Mouse (Mus musculus): ENCODE data around the gene Irak2.
"Not testable (repeated sequence)": the region's sequence is repeated elsewhere in the genome, so short reads cannot be mapped to it uniquely, and the experiment has no call there.

Gene Irak2

DNA sequence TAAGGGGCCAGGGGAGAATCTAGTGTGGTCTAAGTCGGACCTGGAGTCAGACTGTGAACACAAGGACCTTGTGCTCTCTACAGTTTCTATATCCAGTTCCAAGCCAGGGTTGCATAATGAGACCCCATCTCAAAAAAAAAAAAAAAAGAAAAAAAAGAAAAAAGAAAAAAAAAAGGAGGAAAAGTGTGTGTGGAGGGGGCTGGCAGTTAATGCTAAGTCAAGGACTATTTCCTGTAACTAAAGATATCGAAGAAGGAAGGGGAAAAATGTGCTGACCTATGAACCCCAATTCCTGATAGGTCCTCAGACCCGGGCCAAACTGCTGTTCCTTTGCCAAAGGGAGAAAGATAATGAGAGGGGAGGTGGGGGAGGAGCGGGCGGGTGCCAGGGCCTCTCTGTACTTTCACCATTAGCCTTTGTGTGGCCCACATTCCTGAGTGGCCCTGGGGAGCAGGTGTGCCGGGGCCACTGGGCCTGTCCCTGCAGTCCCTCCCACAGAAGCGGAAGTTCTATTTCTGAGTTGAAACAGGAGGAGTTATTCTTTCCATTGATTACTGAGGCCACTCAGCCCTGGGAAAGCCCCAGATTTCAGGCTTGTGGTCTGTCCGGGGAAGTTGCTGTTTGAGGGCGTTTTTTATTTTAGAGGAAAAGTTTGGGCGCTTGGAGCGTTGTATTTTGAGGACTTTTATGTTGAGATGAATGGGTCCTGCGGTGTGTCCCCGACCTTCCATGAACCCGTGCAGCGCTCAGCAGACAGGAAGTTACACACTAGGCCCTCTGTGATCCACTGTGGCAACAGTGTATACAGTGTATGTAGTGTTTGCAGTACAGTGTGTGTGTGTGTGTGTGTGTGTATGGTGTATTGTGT is 30.3 kb downstream of the Irak2 start:
- peak; percentile 84 to 91 for DNase-seq (ENCODE audit: low spot score in 2 of 2)

DNA sequence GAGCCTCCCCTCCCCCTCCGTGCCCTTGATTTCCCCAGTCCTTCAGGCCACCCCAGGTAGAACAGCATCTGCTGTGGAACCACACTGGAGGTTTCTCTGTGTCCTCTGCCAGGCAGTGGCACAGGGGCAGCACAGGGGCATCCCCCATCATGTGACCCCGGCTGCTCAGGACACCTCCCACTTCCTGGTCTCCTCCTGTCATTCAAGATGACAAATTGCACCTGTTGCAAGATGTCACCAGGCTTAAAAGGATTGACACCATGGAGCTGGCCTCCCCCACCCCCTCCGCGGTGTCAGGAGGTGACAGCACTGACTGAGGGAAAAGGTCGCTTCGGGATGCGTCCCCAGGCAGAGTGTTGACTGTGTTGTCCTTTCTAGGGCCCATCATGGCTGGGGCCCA is 31.6 kb downstream of the Irak2 start:
- DNase-seq (ENCODE audit: low spot score in 2 of 2): no peak

DNA sequence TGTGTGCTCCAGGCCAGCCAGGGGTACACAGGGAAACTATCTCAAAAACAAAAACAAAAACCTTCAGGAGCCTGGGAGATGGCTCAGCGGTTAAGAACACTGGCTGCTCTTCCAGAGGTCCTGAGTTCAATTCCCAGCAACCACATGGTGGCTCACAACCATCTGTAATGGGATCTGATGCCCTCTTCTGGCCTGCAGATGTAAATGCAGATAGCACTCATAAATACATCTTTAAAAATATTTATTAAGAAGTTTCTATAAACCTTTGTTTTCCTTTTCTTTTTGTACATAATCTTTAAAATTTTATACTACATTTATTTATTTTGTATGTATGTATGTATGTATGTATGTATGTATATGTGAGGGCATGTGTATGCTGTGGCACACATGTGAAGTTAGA is 33.8 kb downstream of the Irak2 start:
- not testable (repeated sequence) for DNase-seq (ENCODE audit: low spot score in 2 of 2)

DNA sequence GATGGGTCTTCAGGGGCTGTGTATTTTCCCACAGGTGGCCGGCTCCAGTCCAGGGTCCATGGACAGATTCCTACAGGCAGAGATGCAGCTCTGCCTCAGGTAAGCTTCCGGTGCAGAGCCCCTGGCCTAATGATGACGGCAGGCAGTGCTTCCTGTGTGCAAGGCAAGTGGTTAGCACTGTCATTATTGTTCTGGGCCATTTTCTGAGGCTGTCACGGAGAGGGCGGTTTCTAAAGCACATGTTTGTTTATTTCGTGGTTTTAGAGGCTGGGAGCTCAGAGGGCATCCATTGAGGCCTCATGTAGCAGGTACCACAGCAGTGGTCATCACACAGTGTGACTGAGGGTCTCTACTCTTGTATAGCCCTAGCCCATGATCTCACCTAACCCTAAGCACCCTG is 34.7 kb downstream of the Irak2 start:
- DNase-seq (ENCODE audit: low spot score in 2 of 2): no peak

DNA sequence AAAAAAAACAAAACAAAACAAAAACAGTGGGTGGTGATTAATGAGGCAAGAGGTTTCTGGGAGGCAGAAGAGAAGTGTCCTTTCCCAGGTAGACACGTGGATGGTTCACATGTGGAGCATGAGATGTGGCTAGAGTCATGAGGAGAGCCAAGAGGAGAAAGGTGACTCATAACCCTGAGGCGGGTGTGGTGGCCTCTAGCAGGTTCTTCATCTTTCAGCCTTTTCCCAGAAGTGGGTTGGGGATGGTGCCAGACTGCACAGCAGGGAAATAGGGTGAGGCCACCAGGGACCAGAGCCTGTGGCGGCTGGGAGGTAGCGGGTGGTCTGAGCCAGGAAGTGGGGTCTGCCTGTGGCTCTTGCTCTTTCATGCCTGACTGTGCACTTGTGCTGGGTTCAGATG is 37.0 kb downstream of the Irak2 start:
- no peak for DNase-seq (ENCODE audit: low spot score in 2 of 2)

DNA sequence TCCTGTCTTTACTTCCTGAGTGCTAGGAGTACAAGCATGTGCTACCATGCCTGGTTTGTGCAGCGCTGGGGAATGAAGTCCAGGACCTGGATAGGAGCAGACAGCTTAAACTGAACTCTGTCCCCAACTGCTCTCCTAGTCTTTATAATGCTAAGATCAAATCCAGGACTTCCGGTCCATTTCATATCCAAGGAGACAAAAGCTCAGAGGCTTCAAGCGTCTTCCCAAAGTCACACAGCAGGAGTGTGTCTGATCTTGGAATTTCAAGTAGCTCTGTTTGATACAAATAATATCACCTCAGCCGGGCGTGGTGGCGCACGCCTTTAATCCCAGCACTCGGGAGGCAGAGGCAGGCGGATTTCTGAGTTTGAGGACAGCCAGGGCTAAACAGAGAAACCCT is 37.7 kb downstream of the Irak2 start:
- no peak for DNase-seq (ENCODE audit: low spot score in 2 of 2)

DNA sequence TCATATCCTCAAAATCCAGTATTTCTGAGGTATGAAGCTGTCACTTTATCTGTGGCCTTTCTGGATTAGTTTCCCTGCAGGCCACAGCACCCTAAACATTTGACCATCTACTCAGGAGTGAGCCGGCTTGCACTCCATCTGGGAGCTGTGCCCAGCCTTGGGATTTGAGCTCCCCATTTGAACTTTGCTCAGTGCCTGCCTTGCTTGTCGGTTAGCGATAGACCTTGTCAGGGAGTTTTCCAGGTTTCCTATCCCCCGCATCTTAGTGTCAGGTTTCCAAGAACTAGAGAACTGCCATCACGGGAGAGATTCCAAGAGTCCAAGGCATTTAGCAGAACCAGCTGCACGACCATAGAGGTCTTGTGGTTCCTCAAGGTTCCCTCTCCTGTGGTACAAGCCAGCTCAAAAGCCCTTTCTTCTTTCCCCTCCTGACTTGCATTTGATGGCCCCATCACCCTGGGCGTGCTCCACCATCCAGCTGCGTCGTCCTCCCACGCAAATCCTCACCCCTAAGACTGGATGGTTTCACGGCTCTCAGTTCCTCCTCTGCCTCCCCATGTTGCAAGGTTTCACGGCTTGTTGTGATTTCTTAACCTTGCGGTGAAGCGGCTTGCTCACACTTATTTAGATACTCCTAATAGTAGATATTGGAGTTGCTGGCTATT is 38.9 kb downstream of the Irak2 start:
- peak in 1 of 2 experiments; percentile 70 for DNase-seq (ENCODE audit: low spot score in 2 of 2)

DNA sequence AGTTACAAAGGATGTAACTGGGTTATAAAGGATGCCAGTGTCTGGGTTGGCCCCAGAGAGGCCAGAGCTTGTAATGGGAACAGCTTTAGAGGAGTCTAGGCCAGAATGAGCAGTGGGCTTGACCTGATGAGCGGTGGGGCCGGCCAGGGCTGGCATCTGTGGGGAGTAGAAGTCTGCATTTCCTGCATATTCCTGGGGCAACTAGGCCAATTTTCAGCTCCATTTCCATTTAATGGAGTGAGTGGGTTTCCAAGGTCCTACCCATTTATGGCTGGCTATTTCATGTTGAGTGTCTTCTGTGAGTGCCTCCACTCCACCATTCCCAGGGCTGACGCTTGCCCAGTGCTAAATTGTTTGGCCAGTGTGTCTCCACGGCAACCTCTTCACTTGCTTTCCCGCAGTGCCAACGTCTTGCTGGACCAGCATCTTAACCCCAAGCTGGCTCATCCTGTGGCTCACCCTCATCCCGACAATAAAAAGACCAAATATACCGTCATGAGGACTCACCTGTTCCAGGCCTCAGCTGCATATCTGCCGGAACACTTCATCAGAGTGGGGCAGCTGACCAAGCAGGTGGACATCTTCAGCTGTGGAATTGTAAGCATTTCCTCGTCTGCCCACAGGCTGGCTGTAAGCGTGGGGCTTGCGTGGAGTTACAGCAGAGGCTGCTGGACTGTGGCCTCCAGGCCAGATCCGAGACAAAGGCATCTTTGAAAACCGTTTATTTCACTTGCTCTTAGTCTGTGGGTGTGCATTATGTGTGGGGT is 40.2 kb downstream of the Irak2 start:
- no peak for DNase-seq (ENCODE audit: low spot score in 2 of 2)

DNA sequence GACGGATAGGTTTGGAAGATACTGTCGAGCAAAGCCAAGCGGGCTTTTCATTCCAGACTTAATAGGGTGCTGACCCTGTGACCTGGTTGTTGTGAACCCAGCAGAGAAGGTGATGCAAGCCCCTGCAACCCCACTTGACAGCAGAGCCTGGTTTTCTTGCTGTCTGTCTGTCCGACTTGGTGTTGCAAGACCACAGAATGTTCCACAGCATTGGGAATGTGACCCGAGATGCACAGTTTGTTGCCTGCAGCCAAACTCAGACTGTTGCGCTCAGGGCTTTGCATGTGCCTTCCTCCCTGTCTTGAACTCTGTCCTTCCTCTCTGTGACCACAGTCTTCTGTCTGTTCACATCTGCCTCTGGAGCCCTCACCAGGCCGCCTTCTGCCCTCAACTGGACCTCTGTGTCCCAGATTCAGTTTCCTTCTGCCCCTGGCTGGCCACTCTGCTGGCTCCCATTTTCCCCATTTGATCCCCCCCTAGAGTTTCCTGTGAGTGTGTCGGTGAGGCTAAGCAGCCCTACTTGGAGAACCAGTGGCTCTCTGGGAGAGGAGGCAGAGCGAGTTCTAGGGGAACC is 41.8 kb downstream of the Irak2 start:
- DNase-seq (ENCODE audit: low spot score in 2 of 2): no peak

DNA sequence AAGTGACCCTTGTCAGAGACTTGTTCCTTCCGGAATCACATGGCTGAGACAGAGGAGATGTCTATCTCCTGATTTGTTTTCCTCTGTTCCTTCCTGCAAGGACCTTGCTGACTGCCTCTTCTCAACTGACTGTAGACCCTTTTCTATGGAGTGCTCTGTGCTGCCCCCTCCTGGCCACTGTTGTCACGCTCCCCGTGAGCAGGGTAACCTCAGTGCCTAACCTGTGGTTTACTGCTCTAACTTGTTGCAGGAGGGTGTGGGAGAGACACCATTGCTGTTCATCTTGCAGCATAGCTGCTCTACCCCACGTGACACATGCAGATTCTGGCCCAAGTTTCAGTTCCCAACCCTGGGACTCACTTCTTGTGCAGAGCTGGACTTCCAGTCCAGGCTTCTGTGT is 43.0 kb downstream of the Irak2 start:
- peak; percentile 77 to 86 for DNase-seq (ENCODE audit: low spot score in 2 of 2)

DNA sequence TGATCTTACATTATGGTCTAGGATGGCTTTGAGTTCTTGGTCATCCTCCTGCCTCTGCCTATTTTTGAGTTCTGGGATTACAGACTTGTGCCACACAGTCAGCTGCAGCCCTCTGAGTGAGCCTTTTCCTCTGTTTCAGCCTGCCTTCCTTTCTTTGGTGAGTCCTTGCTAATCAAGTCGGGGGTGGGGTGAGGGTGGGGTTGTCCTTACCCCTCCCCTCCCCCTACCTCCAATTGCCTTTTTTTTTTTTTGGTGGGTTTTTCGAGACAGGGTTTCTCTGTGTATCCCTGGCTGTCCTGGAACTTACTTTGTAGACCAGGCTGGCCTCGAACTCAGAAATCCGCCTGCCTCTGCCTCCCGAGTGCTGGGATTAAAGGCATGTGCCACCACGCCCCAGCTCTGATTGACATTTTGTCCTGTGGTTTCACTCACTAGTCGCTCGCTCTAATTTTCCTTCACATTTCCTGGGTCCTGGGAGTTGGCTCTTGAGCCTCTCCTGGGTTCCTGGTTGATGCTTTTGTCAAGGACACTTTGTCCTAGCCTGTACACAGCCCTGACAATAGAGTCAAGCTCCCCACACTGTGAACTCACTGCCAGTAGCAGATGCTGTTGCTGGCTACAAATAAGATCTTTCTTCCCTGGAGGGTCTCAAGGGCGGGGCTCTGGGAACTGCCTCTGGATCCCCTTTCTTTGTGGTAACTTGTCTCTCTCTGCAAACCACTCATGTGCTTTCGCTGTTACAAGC is 45.0 kb downstream of the Irak2 start:
- DNase-seq (ENCODE audit: low spot score in 2 of 2): no peak

DNA sequence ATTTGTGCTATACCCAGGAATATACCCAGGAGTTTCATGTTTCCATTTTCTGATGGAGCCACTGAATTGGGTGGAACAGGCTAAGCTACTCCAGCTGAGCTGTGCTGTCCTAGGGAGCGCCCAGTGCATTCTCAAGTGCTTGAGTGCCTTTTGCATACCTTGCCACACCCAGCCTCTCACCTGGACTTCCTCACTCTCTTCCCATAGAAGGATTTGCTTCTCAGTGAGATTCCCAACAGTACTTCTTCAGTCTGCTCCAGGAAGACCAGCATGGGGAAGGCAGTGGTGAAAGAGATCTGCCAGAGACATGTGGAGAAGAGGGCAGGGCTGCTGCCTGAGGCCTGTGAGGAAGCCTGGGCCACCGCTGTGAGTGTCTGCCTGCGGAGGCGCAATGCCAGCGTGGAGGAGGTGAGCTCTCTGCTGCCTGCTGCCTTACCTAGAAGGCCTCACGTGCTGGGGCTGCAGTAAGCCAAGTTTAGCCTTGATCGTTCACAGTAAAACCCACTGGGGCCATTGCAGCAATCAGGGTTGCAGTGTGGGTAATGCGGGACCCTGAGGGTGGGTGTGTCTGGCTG is 48.4 kb downstream of the Irak2 start:
- no peak for DNase-seq (ENCODE audit: low spot score in 2 of 2)

DNA sequence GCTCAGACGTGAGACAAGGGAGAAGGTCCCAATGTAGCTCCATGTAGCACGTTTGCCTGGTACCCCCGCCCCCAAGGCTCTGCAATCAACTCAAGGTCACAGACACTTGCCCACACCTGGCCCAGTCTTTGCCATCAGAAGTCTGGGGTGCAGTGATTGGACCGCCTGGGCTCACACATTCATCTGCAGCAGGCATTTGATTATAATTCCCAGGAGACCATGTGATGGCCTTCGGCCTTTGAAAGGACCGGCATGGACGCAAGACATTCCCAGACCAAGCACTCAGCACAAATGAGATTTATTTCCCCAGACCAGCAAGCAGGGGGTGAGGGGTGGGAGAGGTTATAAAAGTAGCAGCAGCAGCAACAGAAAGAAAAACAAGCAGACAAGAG is 51.7 kb downstream of the Irak2 start:
- DNase-seq (ENCODE audit: low spot score in 2 of 2): no peak

DNA sequence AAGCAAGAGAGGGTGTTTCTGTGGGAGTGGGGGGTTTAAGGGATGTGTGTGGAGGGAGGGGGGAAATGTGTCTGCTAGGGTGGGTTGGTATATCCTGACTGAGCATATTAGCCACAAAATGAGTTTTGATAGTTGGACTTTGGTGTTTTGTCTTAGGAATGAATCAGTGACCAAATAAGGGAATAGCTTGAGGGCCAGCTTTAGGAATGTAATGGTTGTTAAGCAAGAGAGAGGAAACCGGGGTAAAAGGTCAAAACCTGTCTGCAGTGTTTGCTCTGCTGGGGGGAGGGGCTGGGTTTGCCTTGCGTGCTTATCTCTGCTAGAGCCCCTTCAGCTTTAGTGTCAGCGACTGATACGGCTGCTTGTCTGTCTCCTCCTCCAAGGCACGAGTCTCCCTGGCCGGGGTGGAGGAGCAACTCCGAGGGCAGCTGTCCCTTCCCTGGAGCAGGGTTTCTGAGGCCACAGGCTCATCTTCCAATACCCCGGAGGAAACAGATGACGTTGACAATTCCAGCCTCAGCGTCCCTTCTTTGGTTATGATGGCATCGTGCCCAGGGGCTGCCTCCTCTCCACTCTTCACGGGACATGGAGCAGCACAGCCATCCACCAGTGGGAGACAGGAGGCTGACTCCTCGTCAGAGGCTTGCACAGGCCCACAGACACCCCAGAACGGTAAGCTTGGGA is 52.3 kb downstream of the Irak2 start:
- peak; percentile 42 to 55 for DNase-seq (ENCODE audit: low spot score in 2 of 2)

DNA sequence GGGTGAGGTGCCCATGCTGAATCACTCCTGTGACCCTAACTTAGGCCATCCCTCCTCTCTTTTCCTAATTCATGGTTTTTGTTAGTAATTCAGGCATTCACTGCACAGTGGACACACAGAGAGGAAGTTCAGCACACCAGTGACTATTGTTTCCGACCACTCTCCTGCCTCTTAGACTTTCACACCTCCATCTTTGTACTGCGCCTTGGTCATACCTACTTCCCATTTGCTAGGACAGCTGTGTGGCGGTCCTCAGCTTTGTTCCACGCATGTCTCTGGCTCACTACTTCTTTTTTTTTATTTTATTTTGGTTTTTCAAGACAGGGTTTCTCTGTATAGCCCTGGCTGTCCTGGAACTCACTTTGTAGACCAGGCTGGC is 52.8 kb downstream of the Irak2 start:
- DNase-seq (ENCODE audit: low spot score in 2 of 2): no peak

DNA sequence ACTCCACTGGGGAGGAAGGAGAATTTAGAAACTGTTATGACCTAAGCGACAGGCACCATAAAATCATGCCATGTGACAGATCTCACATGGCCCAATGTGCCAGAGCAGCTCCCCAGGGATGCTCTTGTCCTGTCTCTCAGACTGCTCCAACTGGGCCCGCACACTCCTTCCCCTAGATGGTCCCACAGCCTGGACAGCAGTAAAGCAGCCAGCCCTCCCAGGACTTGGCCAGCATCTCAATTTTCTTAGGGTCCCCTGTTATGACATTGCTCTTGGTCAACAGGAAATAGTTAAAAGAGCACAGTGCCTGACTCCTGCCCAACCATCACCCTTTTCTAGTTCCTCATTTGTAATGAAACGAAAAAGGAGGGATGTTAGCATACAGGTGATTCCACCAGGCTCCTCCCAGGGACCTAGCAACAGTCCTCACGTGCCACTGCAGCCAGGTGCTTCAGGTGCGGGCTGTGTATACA is 54.4 kb downstream of the Irak2 start:
- no peak for DNase-seq (ENCODE audit: low spot score in 2 of 2)

DNA sequence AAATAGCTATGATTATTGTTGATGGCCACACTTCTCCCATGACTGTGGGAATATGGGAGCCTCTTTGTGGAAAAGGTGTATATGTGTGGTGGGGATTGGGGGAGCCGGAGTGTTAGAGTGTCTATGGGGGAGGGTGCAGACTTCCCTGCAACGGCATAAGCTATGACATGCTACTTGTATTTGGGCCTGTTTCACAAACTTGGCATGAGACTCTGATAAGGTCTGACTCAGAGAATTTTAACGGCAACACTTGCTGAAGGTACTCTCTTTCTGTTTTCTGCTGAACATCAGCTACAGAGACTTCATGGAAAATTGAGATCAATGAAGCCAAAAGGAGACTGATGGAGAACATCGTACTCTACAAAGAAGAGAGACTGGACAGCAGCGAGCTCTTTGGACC is 55.1 kb downstream of the Irak2 start:
- no peak for DNase-seq (ENCODE audit: low spot score in 2 of 2)

DNA sequence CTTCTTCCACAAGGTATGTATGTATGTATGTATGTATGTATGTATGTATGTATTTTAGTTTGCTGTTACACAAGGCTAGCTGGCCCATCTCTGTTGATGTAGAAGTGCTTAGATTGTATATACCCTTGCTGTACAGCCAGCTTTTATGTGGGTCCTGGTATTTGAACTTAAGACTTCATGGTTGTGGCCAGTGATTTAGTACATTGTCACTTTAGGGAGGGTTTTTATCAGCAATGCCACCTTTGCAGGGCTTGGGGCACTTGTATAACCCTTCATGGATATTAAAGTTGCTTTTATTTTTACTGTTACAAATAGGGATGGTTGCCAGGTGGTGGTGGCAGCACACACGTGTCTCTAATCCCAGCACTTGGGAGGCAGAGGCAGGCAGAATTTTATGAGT is 56.9 kb downstream of the Irak2 start:
- no peak for DNase-seq (ENCODE audit: low spot score in 2 of 2)

DNA sequence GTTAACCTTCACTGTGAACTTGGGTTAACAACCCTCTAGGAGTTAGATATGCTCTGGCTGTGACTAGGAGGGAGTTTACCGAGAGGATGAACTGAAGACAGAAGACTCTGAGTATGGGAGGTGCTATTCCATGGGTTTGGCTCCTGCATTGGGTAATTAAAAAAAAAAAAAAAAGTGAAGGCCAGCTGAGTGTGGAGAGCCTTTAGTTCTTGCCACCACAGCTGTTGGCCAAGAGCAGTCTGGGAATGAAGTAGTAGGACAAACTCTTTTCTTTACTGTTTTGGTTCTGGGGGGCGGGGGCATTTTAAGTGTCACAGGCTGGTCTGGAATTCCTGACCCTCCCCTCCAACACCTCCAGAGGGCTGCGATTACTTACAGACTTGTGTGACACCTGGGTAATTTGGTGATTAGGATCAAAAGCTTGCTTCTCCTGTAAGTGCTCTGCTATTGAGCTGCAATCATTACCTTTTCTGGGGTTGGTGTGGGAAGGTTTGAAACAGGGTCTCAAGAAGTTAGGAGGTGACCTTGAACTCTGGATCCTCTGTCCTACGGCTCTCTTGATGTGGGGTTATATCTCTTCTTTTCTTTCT is 57.6 kb downstream of the Irak2 start:
- peak in 1 of 2 experiments; percentile 9 for DNase-seq (ENCODE audit: low spot score in 2 of 2)

DNA sequence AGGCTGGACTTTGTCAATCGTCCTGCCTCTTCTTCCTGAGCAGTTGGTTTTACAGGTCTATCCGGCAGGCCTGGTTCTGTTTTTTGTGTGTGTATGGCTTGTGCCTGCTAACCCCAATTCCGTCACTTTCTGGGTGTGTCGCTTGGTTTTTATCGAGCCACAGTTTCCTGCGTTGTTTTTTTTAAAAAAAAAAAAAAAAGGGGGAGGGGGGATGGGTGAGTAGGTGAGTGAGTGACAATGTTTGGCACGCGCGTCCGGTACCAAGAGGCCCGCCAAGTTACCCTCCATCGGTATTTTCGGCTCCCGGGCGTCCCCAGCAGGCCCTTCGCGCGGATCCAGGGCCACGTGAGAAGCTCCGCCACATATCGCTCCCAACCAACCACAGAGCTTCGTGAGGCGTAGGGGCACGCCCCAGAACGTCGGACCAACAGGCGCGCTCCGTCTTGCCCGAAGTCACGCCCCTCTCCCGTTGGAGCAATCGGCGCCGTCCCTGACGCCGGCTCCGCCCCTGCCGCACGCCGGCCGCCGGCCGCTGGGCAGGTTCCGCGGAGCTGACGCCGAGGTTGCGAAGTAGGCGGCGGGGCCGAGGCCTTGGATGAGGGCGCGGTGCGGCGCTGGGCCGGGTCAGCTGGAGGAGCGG is 58.4 kb downstream of the Irak2 start, which contains the start of gene Tatdn2:
TSS of gene Tatdn2 (plus strand) at position 469 of the 640 bp plus-strand sequence.
- DNase-seq (ENCODE audit: low spot score in 2 of 2): peak; percentile 98 to 99
